Mouse (Mus musculus) myocyte (in vitro differentiated cells): Measurements from ENCODE around the gene Kpna3.

Source experiments
- CEBPB ChIP-seq: IDR thresholded peaks from 2 replicates; pipeline ENCODE4 v1.6.1; 2011; ENCODE audit warnings: mild to moderate bottlenecking, moderate library complexity; ENCODE audit not compliant: poor library complexity, insufficient read depth, severe bottlenecking
- MAX ChIP-seq: IDR thresholded peaks from one replicate; pipeline ENCODE4 v1.6.1; 2011; ENCODE audit warnings: low read depth, mild to moderate bottlenecking, control low read depth
- MYOG ChIP-seq, 3 experiments: IDR thresholded peaks; one replicate each; pipeline ENCODE4 v1.6.1; 2011; ENCODE audit warnings: control low read depth in 2 of 3, low read depth in 2 of 3, mild to moderate bottlenecking in 2 of 3; ENCODE audit not compliant: insufficient read length in 2 of 3, control insufficient read depth in 1 of 3, insufficient read depth in 1 of 3
- POLR2A ChIP-seq: IDR thresholded peaks from one replicate; pipeline ENCODE4 v1.6.1; 2011; ENCODE audit warnings: low read depth, mild to moderate bottlenecking, control low read depth, moderate library complexity; ENCODE audit not compliant: insufficient read length
- POLR2AphosphoS2 ChIP-seq: IDR thresholded peaks from one replicate; pipeline ENCODE4 v1.6.1; 2011; ENCODE audit warnings: low read depth, control low read depth; ENCODE audit not compliant: insufficient read length
- REST ChIP-seq: IDR thresholded peaks from one replicate; pipeline ENCODE4 v1.6.1; 2011; ENCODE audit warnings: mild to moderate bottlenecking, control low read depth, moderate library complexity; ENCODE audit not compliant: insufficient read depth, insufficient read length
- SRF ChIP-seq: IDR thresholded peaks from one replicate; pipeline ENCODE4 v1.6.1; 2011; ENCODE audit warnings: low read depth; ENCODE audit not compliant: control insufficient read depth, insufficient read length
- TCF12 ChIP-seq: IDR thresholded peaks from one replicate; pipeline ENCODE4 v1.6.1; 2011; ENCODE audit warnings: mild to moderate bottlenecking, control low read depth; ENCODE audit not compliant: poor library complexity, insufficient read depth, severe bottlenecking
- TCF3 ChIP-seq: IDR thresholded peaks from one replicate; pipeline ENCODE4 v1.6.1; 2011; ENCODE audit warnings: low read depth, control low read depth; ENCODE audit not compliant: insufficient read length
- USF1 ChIP-seq: IDR thresholded peaks from one replicate; pipeline ENCODE4 v1.6.1; 2011; ENCODE audit warnings: low read depth, mild to moderate bottlenecking, control low read depth, moderate library complexity

DNA sequence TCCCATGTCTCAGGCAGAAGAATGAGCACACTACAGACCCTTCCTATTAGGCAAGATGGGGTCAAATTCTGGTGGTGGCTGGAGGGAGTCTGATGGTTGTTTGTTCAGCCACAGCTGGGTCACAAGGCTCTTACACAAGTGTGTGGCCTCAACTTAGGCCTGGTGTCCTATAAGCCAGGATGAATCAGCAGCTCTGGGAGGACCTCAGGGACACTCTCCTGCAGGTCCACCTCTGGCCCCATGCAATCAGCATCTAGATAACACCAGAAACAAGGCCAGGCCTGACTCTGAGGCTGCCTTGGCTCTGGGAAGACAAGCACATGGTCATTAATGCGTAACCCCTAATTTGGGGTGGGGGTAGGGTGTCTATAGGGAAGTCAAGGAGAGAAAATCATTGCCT is 118.9 kb downstream of the Kpna3 start:
- TF ChIP-seq TCF3 (no peak), MAX (no peak), POLR2AphosphoS2 (no peak), USF1 (no peak), TCF12 (no peak), MYOG (IDR thresholded peaks at IDR 0.05; ENCODE audit: control insufficient read depth in 1 of 3, insufficient read depth in 1 of 3, insufficient read length in 2 of 3, low read depth in 2 of 3) (no peak), CEBPB (no peak), POLR2A (no peak), REST (no peak), SRF (no peak)
